Mouse (Mus musculus): ENCODE data around the gene Pabpn1l.

DNA sequence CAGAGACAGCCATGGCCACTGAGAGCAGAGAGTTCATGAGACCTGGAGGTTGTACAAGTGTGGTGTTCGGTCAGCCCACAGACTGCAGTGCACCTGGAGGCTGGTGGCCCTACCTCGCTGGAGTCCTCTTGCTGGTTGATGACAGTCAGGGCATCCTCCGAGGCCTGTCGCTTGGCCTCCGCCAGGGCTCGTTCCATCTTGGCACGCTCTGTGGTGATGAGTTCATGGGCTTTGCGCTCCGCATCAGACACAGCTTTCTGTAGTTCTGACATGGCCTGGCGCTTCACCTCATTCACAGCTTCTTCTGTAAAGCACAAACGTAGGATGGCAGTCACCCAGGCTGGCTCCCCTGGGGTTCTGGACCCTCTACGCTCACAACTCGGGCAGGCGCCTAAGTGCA is 10.7 kb upstream of the Pabpn1l start:
- TF ChIP-seq CTCF (conservative IDR thresholded peaks at IDR 0.05; ENCODE audit: low read length) (no peak), NANOG (IDR thresholded peaks at IDR 0.05; ENCODE audit: borderline replicate concordance, low read length) (no peak)

Data from E14TG2a.4 (cell line).